ENCODE assay signal across 25 mouse cellular contexts in genomic region chr6:77256348-77256747, GRCm38 (mm10). TPM values are rescaled to one million over a fixed set of nuclear protein-coding genes. Genes with fewer than 3 reads are reported as not detected.
A peak's percentile ranks its signal among the peaks of the same experiment; 100 is the strongest.
DNase-seq lines count a peak whose midpoint lies in the region; ATAC-seq lines count a peak whose summit lies in the region.
"Had no signal": no experiment of that assay in that cellular context is flagged by ENCODE, and none has a peak within 500 bp of the region (broad histone marks: within the 10 kb centered on the region; RNA-seq: fewer than 3 reads in every experiment).

No protein-coding gene starts in this region.

- no peak overlapping the region for H3K27ac ChIP-seq in kidney, embryonic 15.5 days
- H3K27ac ChIP-seq: embryonic facial prominence, embryonic 13.5 days; forebrain, embryonic 13.5 days; heart, embryonic 10.5 days; hindbrain, embryonic 13.5 days had no signal

- 79% methylated on average over 4 of the region's 4 CpGs for WGBS in kidney, embryonic 15.5 days

- DNase-seq in kidney, adult 11 months: peak; percentile 24
- no peak for DNase-seq in kidney, postnatal 25 days
- peak; percentile 13 for DNase-seq in kidney, postnatal 14 days
- no peak for DNase-seq in c-Kit-positive CD71-positive TER-119-positive erythroid progenitor cells, embryonic 14.5 days (ENCODE audit: low spot score)
- DNase-seq in right cerebral cortex, adult 2 months (ENCODE audit: low spot score in 2 of 2): no peak
- no peak for DNase-seq in gastrocnemius, postnatal 36 days
- DNase-seq: adrenal gland, postnatal 14 days; B cell, adult 2 months; cerebellum, adult 18-20 months; cerebellum, adult 9-11 months; cerebellum, postnatal 36 days; forebrain, postnatal 0 days; gastrocnemius, postnatal 14 days; heart, adult 11 months; heart, postnatal 10 days had no signal

- intact Hi-C loops in gastrocnemius, postnatal 36 days (cut with DNase I): no loop called here

- H3K9me3 ChIP-seq in kidney, embryonic 15.5 days (replicated peaks): no peaks in the 10 kb centered on the region
- H3K9me3 ChIP-seq: embryonic facial prominence, embryonic 13.5 days; forebrain, embryonic 13.5 days; heart, embryonic 10.5 days; hindbrain, embryonic 13.5 days had no signal

- ATAC-seq in kidney, embryonic 15.5 days (replicated peaks; ENCODE audit: low FRiP score): peak; percentile 84; the same call in 1 of the 2 replicates
- ATAC-seq: activated CD4-positive, CD25-positive, alpha-beta regulatory T cell, adult 4 months; CD4-positive, CD25-positive, alpha-beta regulatory T cell, adult 4 months; forebrain, embryonic 13.5 days; forebrain, postnatal 0 days had no signal

- H3K27me3 ChIP-seq in kidney, embryonic 15.5 days: no peaks in the 10 kb centered on the region
- H3K27me3 ChIP-seq: embryonic facial prominence, embryonic 13.5 days; forebrain, embryonic 13.5 days; hindbrain, embryonic 13.5 days had no signal

- H3K4me1 ChIP-seq in kidney, embryonic 15.5 days: 0 out of 2 replicates have a peak, but pooled peaks cover 2% of the 10 kb centered on the region
- H3K4me1 ChIP-seq: embryonic facial prominence, embryonic 13.5 days; heart, embryonic 10.5 days; hindbrain, embryonic 13.5 days had no signal

- no peak overlapping the region for H3K4me2 ChIP-seq in kidney, embryonic 15.5 days
- H3K4me2 ChIP-seq: embryonic facial prominence, embryonic 13.5 days; forebrain, embryonic 13.5 days; hindbrain, embryonic 13.5 days had no signal

- no peak overlapping the region for H3K4me3 ChIP-seq in kidney, embryonic 15.5 days (replicated peaks)
- H3K4me3 ChIP-seq: embryonic facial prominence, embryonic 13.5 days; forebrain, embryonic 13.5 days; heart, embryonic 10.5 days; hindbrain, embryonic 13.5 days had no signal

- H3K36me3 ChIP-seq in kidney, embryonic 15.5 days: no peaks in the 10 kb centered on the region
- H3K36me3 ChIP-seq: embryonic facial prominence, embryonic 13.5 days; G1E; heart, embryonic 10.5 days; hindbrain, embryonic 13.5 days had no signal

- H3K9ac ChIP-seq in kidney, embryonic 15.5 days: no peak overlapping the region
- H3K9ac ChIP-seq: embryonic facial prominence, embryonic 13.5 days; forebrain, embryonic 13.5 days; forebrain, postnatal 0 days; hindbrain, embryonic 13.5 days had no signal

RNA-seq across cellular contexts. Expression of gene Lrrtm1, which starts 13.9 kb away (rescaled TPM):
- 6.8 and 6.9 TPM in 2 replicates for polyA plus RNA-seq in kidney, embryonic 15.5 days (2015; fragmentation: Nextera tagmentation; extraction: Ambion mirVana)
- total RNA-seq in gastrocnemius, postnatal 36 days (2021): not detected
- total RNA-seq: G1E; gastrocnemius, adult 18-20 months; hematopoietic stem cell, adult 5-6 weeks had no signal
- polyA plus RNA-seq: activated CD4-positive, CD25-positive, alpha-beta regulatory T cell, adult 4 months; CD4-positive, CD25-positive, alpha-beta regulatory T cell, adult 4 months; G1E had no signal

Comparison
In these comparisons a context has a peak if more than half of its experiments do, and no peak if none do; other contexts are left out.
1. DNase-seq: peak in kidney, adult 11 months (single experiment) and kidney, postnatal 14 days (single experiment); none in kidney, postnatal 25 days (0 of 2), c-Kit-positive CD71-positive TER-119-positive erythroid progenitor cells, embryonic 14.5 days (single experiment), right cerebral cortex, adult 2 months (0 of 2) and gastrocnemius, postnatal 36 days (0 of 2).